Mouse (Mus musculus): ENCODE results near the gene Ccdc47.

GRCm38 (mm10) chr11:106202123-106202465 is 14.1 kb downstream of the Ccdc47 start, which contains the start of gene Strada:
- TF ChIP-seq HCFC1 (IDR thresholded peaks at IDR 0.05; ENCODE audit: borderline replicate concordance, insufficient read depth, low read length) (no peak), CHD2 (IDR thresholded peaks at IDR 0.05; ENCODE audit: low read depth, low read length) (no peak)

Data from ES-E14 (cell line).